Mouse (Mus musculus): ENCODE results near the gene Drc7.

Gene Drc7

GRCm38 (mm10) chr8:95127658-95128057 lies 72.8 kb downstream of the Drc7 start:
- no peak for DNase-seq (ENCODE audit: low read depth, low spot score)
